Mouse (Mus musculus): ENCODE measurements around the gene Traf3. TPM values are rescaled to one million over a fixed set of nuclear protein-coding genes. Genes with fewer than 3 reads are reported as not detected.

The Traf3 gene
- polyA plus RNA-seq, 1 experiment = 0.12 TPM

GRCm38 (mm10) chr12:111135953-111136352 is 30.2 kb upstream of the Traf3 start:
- no peak for TF ChIP-seq GATA1 (IDR thresholded peaks at IDR 0.05; ENCODE audit: low read length)
- no peak for TF ChIP-seq TAL1 (IDR thresholded peaks at IDR 0.05; ENCODE audit: low read length)
- Histone ChIP-seq H3K27me3 (ENCODE audit: control insufficient read depth) (no peaks in the 10 kb centered on the region), H3K9me3 (ENCODE audit: control insufficient read depth, low read length) (peaks cover 14% of the 10 kb centered on the region), H3K4me1 (ENCODE audit: control insufficient read depth) (peaks cover 3% of the 10 kb centered on the region; the same call in 1 of the 2 replicates), H3K36me3 (ENCODE audit: control insufficient read depth) (no peaks in the 10 kb centered on the region), H3K4me3 (replicated peaks) (no peak overlapping the region)

GRCm38 (mm10) chr12:111137079-111137478 is 29.1 kb upstream of the Traf3 start:
- no peaks in the 10 kb centered on the region for H3K36me3 ChIP-seq (ENCODE audit: control insufficient read depth)
- no peak for TF ChIP-seq TAL1 (IDR thresholded peaks at IDR 0.05; ENCODE audit: low read length)
- TF ChIP-seq GATA1 (IDR thresholded peaks at IDR 0.05; ENCODE audit: low read length) = no peak
- H3K4me1 ChIP-seq (ENCODE audit: control insufficient read depth) = peaks cover 3% of the 10 kb centered on the region; the same call in 1 of the 2 replicates
- H3K4me3 ChIP-seq (replicated peaks) = no peak overlapping the region
- no peaks in the 10 kb centered on the region for H3K27me3 ChIP-seq (ENCODE audit: control insufficient read depth)
- peaks cover 16% of the 10 kb centered on the region for H3K9me3 ChIP-seq (ENCODE audit: control insufficient read depth, low read length)

GRCm38 (mm10) chr12:111143005-111143508 is 23.1 kb upstream of the Traf3 start:
- H3K4me3 ChIP-seq (replicated peaks) = no peak overlapping the region
- H3K4me1 ChIP-seq (ENCODE audit: control insufficient read depth) = no peaks in the 10 kb centered on the region
- H3K27me3 ChIP-seq (ENCODE audit: control insufficient read depth) = peaks cover 8% of the 10 kb centered on the region
- no peak for TF ChIP-seq TAL1 (IDR thresholded peaks at IDR 0.05; ENCODE audit: low read length)
- TF ChIP-seq GATA1 (IDR thresholded peaks at IDR 0.05; ENCODE audit: low read length) = no peak
- H3K9me3 ChIP-seq (ENCODE audit: control insufficient read depth, low read length) = peaks cover 16% of the 10 kb centered on the region
- H3K36me3 ChIP-seq (ENCODE audit: control insufficient read depth) = no peaks in the 10 kb centered on the region

GRCm38 (mm10) chr12:111143509-111144063 is 22.6 kb upstream of the Traf3 start:
- Histone ChIP-seq H3K4me1 (ENCODE audit: control insufficient read depth) (peaks cover 2% of the 10 kb centered on the region; the same call in 1 of the 2 replicates), H3K9me3 (ENCODE audit: control insufficient read depth, low read length) (peaks cover 15% of the 10 kb centered on the region)
- no peak for TF ChIP-seq GATA1 (IDR thresholded peaks at IDR 0.05; ENCODE audit: low read length)
- TF ChIP-seq TAL1 (IDR thresholded peaks at IDR 0.05; ENCODE audit: low read length) = no peak

GRCm38 (mm10) chr12:111144598-111144997 is 21.6 kb upstream of the Traf3 start:
- H3K27me3 ChIP-seq (ENCODE audit: control insufficient read depth) = peaks cover 8% of the 10 kb centered on the region
- TF ChIP-seq TAL1 (IDR thresholded peaks at IDR 0.05; ENCODE audit: low read length) = no peak
- no peak for TF ChIP-seq GATA1 (IDR thresholded peaks at IDR 0.05; ENCODE audit: low read length)
- no peaks in the 10 kb centered on the region for H3K36me3 ChIP-seq (ENCODE audit: control insufficient read depth)
- H3K4me3 ChIP-seq (replicated peaks) = no peak overlapping the region
- peaks cover 10% of the 10 kb centered on the region for H3K9me3 ChIP-seq (ENCODE audit: control insufficient read depth, low read length)
- H3K4me1 ChIP-seq (ENCODE audit: control insufficient read depth) = peaks cover 7% of the 10 kb centered on the region

More at GRCm38 (mm10) chr12:111143509-111144063, 22.6 kb upstream of the Traf3 start:
- Histone ChIP-seq H3K4me3 (replicated peaks) (no peak overlapping the region), H3K36me3 (ENCODE audit: control insufficient read depth) (no peaks in the 10 kb centered on the region), H3K27me3 (ENCODE audit: control insufficient read depth) (peaks cover 8% of the 10 kb centered on the region)

- TF ChIP-seq TAL1 (IDR thresholded peaks at IDR 0.05; ENCODE audit: low read length) (no peak), GATA1 (IDR thresholded peaks at IDR 0.05; ENCODE audit: low read length) (no peak)
- Histone ChIP-seq H3K4me3 (replicated peaks) (no peak overlapping the region), H3K36me3 (ENCODE audit: control insufficient read depth) (no peaks in the 10 kb centered on the region), H3K27me3 (ENCODE audit: control insufficient read depth) (peaks cover 8% of the 10 kb centered on the region), H3K9me3 (ENCODE audit: control insufficient read depth, low read length) (peaks cover 9% of the 10 kb centered on the region), H3K4me1 (ENCODE audit: control insufficient read depth) (peaks cover 13% of the 10 kb centered on the region)
These were observed 20.9 kb upstream of the Traf3 start for GRCm38 (mm10) chr12:111145269-111145668.

- no peaks in the 10 kb centered on the region for H3K9me3 ChIP-seq (ENCODE audit: control insufficient read depth, low read length)
- no peaks in the 10 kb centered on the region for H3K36me3 ChIP-seq (ENCODE audit: control insufficient read depth)
- H3K4me1 ChIP-seq (ENCODE audit: control insufficient read depth) = peaks cover 45% of the 10 kb centered on the region
These were observed 16.5 kb upstream of the Traf3 start for GRCm38 (mm10) chr12:111149495-111150235.

GRCm38 (mm10) chr12:111150236-111150596 is 16.0 kb upstream of the Traf3 start:
- Histone ChIP-seq H3K36me3 (ENCODE audit: control insufficient read depth) (no peaks in the 10 kb centered on the region; the same call in 1 of the 2 replicates), H3K9me3 (ENCODE audit: control insufficient read depth, low read length) (peaks cover 2% of the 10 kb centered on the region; the same call in 1 of the 2 replicates), H3K27me3 (ENCODE audit: control insufficient read depth) (peaks cover 2% of the 10 kb centered on the region; the same call in 1 of the 2 replicates), H3K4me1 (ENCODE audit: control insufficient read depth) (peaks cover 45% of the 10 kb centered on the region), H3K4me3 (replicated peaks) (no peak overlapping the region)
- no peak for TF ChIP-seq TAL1 (IDR thresholded peaks at IDR 0.05; ENCODE audit: low read length)
- TF ChIP-seq GATA1 (IDR thresholded peaks at IDR 0.05; ENCODE audit: low read length) = no peak

More at GRCm38 (mm10) chr12:111149495-111150235, 16.5 kb upstream of the Traf3 start:
- Histone ChIP-seq H3K27me3 (ENCODE audit: control insufficient read depth) (peaks cover 5% of the 10 kb centered on the region), H3K4me3 (replicated peaks) (no peak overlapping the region)
- TF ChIP-seq GATA1 (IDR thresholded peaks at IDR 0.05; ENCODE audit: low read length) (no peak), TAL1 (IDR thresholded peaks at IDR 0.05; ENCODE audit: low read length) (no peak)

Data from erythroblast, embryonic 14.5 days (primary cell).